Mouse (Mus musculus) right cerebral cortex, postnatal 14 days (tissue): ENCODE results near the gene Clps.
A peak's percentile ranks its signal among the peaks of the same experiment; 100 is the strongest.

ENCODE experiments used
- DNase-seq: peaks from one replicate; pipeline ENCODE4 v3.0.0; 2022

The Clps gene

DNA sequence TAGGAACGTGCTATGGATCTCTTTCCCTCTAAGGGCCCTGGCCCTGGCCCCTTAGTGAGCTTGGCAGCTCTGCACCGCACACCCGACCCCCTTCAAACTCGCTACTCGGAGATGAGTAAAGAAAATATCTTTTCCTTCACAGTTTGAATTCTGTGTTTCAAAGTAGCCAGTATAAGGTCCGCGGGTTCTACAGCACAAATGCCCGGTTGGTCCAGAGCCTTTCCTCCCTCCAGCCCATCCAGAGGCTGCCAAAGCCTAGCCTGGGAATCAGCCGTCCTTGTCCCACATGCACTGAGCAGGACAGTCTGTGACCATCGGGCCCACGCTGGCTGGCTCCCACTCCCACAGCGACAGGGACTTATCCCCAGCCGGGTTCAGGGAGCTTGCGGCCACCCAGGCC lies 11.5 kb downstream of the Clps start, which contains the start of gene Clpsl2:
Clpsl2 (plus strand) TSS at position 301 of the 400 bp plus-strand sequence.
- DNase-seq: no peak

DNA sequence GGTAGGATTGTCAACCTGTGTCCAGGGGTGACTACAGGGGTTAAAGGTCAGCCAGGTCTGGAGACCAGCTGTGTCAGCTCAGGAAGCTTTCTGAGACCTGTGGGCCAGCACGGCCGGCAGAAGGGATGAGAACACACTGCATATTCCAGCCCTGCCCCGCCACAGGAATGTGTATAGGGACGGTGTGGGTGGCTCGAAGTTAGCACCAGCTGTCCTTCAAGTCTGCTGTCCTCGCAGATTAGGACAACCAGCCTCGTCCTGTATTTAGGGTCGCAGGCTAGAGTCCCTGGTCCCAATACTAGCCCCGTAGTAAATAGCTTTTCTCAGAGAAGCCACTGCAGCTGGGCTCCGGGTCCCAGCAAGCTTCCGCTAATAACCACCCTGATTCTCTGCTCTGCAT lies 12.0 kb downstream of the Clps start:
- no peak for DNase-seq

DNA sequence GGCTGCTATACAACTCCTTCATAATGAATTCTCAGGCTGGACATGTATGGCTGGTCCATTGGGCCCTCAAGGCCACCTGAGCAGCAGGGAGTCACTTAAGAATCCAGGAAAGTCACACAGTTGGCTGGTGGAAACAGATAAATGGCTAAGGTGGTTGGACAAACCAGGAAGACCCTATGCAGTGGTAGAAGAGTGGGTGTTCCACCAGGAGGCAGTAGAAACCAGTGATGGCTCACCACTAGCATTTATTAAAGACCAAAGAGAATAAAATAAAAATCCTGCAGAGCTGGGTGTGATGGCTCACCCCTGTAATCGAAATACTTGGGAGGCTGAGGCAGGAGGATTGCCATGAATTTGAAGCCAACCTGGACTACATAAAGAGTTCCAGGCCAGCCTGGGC lies 13.6 kb downstream of the Clps start:
- no peak for DNase-seq

DNA sequence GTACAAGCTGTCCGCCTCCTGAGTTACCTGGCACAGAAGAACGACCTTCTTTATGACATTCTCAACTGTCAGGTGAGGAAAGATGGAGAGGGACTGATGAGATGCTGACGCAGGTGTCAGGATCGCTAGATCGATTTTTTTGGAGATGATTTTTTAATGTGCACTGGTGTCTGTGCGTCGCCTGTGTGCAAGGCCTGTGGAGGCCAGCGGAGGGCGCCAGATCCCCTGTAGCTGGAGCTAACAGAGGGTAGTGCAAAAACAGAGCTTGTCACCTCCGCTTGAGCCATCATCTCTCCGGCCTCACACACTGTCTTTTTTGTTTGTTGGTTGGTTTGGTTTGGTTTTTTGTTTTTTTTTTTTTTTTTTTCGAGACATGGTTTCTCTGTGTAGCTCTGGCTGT lies 22.7 kb downstream of the Clps start:
- DNase-seq: no peak

DNA sequence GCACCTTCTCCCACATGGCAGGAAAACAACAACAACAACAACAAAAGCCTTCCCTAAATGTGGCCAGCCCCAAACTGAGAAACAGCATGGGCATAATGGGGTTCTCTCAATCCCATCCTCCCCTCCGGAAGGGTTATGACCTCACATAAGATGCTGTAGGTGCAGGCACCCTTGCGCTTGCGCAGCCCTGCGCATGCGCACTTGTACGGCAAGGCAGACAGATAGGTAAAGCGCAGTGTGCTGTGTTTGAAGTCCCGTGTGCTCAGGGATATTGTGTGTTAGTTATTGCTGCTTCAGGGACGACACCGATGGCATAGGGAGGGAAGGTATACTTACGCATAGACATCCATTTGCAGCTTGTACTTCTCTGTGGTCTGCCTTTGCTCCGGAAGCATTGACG lies 27.2 kb downstream of the Clps start:
- DNase-seq: no peak

DNA sequence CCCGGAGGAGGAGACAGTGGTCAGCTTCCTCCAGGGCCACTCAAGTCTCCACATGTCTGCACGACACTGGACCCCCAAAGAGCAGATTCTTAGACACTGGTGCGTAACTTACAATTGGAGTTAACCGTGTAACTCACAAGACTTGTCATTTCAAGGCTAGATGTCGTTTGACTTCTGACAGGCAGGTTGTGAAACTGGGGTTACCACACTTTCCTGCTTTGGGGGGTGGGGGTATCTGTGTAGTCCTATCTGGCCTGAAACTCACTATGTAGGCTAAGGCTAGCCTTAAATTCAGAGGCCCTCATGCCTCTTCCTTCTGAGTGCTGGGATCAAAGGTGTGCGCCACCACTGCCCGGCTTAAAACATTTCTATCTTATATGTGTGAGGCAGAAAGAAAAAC lies 28.0 kb downstream of the Clps start:
- DNase-seq: no peak

DNA sequence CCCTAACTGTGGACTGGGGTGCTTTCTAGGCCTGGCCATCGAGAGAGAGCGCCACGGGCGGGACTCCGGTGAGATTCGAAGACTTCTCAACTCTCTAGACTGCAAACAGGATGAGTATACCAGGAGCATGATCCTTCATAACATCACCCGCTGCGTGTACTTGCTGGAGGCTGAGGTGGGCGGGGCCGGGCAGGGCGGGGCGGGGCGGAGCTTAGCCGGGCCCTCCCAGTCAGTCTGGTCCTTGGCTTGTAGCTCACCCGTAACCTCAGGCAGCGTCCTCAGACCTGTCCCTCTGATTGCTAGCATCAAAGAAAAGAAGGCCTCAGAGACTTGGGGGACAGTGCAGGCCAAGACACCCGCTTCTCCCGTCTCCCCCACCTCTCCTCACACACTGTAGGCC lies 28.6 kb downstream of the Clps start:
- DNase-seq: no peak

DNA sequence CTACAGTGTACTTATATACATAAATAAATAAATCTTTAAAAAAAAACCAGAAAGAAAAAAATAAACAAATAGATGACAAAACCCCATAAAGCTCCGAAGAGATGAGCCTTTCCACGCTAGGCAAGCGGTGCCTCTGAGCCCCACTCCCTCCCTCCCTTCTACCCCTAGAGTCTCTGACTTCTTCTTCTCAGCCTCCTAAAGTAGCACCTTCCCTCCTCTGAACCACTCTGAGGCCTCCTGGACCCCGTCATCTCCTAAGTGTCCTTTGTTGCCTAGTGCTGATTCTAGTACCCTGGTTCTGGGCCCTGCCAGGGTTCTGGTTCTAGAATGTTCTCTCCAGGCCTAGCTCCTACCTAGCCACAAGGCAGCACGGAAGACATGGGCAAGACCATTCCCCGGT lies 30.1 kb downstream of the Clps start, which contains the start of gene Armc12:
Armc12 (plus strand) TSS at position 301 of the 400 bp plus-strand sequence.
- DNase-seq: no peak

DNA sequence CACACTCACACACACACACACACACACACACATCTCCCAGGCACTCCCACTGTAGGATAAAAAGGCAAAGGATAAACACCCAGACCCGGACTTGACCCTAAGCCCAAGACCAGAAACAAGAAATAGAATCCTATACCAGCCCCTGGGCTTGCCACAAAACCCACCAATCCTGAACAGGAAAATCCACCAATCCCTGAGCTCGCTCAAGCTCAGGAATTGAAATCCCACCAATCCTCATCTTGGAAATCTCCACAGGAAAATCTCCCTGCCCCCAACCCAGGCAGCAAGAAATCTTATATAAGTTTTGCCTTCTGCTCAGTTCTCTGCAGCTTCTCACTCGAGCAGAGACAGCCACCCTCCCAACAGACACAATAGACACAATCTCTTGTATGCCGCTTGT lies 31.4 kb downstream of the Clps start:
- no peak for DNase-seq

DNA sequence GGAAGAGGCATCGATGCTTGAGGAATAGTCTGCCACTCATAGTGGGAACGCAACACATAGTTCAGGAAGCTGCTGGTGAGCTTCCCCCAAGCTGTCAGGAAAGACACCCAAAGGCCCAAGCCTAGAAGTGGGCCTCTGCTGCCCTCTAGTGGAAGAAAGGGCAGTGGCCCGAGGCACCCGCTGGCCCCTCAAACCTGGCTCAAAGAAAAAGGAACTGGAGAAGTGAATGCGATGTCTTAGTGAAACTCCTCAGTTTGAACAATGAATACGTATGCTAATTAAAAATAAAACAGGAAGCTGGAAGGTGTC lies 32.6 kb downstream of the Clps start:
- peak; percentile 87 for DNase-seq

DNA sequence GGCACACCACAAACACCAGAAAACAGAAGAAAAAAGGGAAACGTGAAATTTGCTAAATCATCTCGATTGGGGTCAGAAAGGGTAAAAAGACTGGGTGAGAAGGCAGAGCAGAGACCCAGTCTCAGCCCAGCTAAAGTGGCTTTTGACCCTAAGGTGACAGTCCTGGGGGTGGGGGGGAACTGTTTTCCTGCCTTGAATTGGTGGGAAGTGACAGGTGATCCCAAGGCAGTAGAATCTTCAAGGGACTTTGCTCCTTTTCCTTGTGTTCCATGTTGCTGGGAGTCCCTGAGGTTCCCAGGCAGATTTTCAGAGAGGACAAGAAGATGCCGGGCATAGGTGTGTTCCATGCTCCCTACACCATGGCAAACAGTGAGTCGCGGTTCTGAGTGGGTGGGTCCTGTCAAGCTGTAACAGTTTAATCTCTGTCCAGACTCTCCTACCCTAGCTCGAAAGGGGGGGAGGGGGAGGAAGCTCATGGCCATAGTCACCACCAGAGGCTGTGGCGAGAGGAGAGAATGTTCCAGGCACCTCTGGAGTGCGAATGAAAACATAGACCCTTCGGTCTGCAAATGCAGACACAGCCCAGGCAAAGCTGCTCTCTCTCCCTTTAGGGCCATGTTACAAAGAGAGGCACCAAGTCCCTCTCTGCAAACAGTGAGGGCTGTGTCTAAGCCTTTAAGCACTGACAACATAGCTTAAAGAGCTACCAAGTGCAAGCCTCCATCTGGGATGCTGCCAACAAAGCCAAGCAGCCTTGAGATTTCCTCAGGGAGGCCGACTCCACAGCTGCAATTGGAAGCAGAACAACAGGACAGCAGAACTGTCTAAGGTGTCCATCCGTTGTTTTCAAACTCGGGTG lies 33.2 kb downstream of the Clps start:
- peak; percentile 51 for DNase-seq

DNA sequence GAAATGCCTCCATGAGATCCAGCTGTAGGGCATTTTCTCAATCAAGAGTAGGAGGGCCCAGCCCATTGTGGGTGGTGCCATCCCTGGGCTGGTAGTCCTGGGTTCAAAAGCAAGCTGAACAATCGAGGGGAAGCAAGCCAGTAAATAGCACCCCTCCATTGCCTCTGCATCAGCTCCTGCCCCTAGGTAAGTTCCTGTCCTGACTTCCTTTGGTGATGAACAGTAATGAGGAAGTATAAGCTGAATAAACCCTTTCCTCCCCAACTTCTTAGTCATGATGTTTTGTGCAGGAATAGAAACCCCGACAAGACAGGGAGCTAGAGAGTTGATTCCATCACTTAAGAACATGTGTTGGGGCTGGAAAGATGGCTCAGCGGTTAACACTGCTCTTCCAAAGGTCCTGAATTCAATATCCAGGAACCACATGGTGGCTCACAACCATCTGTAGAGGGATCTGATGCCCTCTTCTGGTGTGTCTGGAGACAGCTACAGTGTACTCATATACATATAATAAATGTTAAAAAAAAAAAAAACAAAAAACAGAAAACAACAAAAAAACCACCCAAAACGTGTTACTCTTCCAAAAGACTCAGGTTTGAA lies 35.6 kb downstream of the Clps start:
- DNase-seq: no peak

DNA sequence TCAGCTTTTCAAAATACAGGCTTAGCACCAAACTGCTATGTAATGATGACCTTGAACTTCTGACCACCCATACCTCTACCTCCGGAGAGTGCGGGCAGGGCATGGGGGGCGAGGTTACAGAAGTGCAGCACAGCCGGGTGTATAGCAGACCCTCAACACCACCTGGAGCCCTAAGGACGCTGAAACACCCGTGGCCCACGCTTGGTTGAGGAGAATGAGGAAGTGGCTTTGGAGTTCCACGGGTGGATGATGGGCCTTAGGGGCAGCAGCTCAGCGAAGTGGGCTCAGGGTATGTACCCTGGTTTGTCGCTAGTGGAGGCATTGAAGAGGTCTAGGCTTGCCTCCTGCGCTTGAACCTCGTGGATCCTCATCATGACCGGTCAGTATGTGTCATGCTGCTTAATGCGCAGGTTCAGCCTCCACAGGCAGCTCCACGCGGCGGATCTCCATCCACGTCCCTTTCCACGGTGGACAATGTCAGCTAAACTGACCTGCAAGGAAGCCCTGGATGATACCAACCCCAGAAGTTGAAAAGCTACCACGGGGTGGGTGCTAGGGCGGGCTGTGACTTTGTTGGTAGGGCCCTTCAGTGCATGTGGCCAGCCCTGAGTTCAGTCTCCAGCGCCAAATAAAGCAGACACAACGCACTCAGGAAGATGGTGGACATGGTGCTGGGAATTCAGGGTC lies 36.4 kb downstream of the Clps start:
- DNase-seq: no peak

DNA sequence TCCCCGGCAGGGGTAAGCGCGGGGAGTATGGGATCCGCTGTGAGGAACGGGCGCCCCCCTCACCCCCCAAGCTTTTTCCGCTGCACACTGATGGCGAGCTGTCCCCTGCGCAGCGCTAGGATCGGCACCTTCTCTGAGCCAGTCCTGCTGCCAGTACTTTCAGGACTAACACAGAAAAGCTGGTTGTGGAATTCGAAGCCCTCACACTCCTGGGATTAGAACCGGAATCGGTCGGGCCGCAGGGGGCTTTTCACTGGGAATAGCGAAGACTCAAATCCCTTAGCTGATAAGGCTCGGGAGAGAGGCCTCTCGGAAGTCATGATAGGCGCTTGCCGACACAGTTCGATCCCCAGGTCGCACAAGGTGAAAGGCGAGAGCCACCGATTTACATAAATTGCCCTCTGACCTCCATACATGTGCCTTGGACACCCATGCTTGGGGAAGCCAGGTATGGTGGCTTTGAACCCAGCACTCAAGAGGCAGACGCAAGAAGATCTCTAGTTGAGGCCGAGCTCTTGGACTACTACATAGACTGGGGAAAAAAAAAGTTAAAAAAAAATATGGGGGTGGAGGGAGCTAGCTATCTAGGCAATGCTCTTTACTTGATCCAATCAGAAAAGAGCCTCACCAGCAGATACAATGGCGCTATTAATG lies 37.1 kb downstream of the Clps start:
- DNase-seq: no peak

DNA sequence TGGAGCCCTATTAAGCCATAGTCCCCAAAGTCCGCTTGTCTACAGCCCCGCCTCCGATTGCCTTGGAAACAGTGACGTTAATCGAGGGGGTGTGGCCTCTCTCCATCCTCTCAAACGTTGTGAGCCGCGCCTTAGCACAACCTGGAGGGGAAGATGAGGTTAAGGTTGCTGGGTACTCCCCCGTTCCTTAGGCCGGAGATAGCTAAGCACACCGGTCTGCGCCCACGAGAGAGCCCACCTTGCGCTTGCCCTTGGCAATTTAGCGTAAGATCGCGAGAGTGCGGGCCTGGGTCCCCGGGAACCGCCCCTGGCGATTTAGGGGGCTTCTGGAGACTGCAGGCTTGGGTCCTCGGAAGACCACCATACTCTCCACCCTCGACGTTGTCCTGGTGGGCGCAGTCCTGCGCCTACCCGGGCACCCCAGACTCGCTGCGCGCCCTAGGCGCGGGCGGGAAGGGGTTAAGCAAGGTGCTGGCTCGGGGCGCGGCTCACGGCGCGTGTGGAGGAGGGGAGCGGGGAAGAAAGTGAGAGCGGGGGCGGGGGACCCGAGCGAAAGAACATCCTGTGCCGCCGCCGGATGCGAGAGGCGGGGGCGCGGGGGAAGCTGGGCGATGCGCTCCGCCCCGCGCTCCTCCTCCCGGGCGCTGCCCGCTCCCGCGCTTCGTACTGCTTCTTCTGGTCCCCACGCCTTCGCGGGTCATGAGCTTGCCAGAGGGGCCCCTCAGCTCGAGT lies 37.8 kb downstream of the Clps start:
- DNase-seq: peak; percentile 88

DNA sequence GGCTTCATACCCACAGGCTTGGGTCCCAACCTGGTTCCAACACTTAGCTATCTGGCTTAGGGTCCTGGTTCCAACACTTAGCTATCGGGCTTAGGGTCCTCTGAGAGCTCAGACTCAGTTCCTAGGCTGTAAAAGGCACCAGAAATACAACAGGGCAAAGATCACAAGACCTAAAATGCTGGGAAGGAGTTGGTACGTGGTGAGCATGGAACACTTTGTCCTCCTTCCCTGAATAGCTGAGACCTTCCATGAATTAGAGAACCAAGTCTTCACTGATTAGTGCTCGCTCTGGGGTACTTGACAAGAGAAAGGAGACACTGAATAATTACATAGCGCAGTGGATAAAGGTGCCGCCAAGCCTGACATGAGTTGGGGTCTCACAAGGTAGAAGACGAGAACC lies 38.6 kb downstream of the Clps start:
- no peak for DNase-seq

DNA sequence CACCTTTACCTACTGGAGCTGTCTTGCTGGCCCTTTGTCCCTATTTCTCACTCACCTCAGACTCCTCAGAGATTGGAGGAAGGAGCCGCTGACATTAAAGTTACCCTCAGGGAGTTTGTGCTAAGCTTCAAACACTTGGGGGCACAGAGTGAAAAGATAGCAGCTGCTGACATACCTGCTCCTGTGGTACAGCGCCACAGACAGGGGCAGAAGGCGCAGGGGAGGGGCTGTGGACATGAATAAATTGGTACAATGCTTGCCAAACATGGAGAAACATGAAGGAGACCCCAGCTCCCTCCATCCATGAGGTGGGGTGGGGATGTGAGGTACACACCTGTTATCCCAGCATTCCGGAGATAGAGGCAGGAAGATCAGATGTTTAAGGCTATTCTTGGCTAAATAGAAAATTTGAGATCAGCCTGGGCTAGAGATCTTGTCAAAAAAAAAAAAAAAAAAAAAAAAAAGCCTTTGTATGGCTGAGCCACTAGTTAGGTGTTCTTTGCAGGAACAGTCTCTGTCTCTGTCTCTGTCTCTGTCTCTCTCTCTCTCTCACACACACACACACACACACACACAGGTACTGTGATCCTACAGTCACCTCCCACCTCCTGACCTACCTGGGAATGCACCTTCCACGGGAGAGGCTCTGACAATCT lies 39.4 kb downstream of the Clps start:
- no peak for DNase-seq

DNA sequence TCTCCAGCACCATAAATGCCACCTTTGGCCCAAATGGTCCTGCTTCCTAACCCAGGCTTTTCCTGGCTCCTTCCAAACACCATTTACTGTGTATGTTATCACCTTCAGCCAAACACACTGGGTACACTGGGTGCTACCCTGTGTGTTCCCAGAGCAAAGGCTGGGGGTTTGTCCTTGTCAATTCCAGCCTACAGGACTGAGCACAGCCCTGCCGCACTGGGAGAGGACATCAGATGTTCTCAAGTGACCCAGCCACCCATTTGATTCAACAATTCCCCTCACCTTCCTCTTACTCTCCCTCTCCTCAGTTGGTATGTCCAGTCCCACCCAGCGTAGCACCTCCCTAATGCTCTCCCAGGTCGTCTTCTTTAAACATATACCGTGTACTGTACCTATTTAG lies 40.0 kb downstream of the Clps start:
- DNase-seq: no peak

DNA sequence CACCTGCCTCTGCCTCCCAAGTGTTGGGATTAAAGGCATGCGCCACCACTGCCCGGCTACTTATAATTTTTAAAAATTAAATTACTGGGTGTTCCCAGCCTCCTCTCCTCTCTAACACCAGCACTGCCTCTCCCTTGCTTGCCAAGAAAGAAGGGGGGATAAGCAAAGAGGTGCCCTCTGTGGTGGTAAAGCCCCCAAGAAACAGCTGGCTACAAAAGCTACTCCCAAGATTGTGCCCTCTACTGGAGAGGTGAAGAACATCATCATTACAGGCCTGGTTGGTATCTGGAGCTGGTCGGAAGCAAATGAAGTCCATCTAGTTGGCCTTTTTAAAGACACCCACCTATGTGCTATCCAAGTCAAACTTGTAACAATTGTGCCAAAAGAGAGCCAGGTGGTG lies 40.7 kb downstream of the Clps start:
- DNase-seq: no peak

DNA sequence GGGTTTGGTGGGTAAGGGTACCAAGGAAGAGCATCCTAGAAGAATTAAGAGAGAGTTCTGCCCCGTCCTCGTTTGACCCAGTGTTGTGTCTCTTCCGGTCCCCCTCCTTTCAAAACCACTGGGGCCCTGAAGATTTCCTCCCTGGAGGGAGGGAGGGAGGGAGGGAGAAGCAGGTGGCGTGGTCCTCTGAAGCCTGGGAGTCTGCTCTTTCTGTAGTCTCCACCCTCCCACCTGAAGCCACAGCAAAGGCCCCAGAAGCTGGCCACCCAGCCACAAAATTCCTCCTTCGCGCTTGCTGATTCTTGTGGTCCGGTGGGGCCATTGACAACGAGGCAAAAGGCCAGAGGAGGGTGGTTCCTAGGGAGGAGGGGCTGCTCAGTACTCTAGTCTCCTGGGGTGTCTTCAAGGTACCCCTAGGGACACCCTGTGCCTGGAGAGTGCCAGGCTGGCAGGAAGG lies 41.9 kb downstream of the Clps start:
- no peak for DNase-seq

DNA sequence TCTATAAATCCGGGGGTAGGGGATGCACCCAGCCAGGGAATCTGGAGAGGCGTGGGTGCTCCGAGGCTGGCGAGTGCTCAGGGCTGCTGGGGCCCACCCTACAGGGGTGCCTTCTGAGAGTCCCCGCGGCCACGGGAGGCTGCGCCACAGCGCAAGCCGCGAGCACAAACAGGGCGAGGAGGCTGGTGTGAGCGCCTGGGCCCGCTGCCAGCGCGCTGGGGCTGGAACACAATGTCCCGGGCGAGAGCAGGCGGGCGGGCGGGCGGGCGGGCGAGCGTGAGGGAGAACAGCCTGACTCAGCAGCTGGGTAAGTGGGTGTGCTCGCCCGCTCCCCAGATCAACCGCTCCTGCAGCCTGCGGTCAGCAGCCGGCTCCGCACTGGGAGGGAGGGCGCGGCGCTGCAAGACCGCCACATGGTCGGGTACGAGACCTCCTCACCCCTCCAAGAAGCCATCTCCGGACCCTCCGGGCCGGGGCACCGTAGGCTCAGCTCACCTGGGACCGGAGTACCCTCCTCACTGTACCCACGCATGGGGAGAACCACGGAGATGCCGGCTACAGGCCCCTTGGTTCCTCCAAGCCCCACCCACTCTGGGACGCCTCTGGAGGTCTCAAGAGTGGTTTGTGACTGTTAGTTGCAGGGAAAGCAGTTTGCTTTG lies 42.5 kb downstream of the Clps start:
- peak; percentile 82 for DNase-seq
